Mouse (Mus musculus): ENCODE measurements around the gene Abcb11.

Abcb11 gene

DNA sequence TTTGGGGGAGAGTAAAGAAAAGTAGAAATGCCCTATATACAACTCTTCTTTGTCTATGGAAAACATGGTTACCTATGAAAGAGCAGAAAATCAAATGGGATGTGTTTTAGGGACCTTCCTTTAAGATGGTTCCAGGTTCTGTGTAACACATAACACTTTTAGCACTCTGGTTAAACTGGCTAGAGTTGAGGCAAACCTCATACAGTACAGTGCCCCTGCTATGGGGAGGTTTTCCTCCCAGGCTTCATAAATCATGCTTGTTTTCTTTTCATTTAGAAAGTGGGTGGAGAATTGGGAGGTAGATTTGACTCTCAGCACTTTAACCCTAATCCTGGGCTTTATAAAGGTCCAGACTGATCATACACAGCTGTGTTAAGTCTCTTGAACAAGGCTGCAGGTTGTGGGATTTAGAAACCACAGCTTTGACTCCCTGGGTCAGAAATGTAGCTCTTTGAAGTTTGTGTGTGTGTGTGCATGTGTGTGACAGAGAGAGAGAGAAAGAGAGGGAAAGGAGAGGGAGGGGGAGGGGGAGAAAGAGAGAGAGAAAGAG, 78.3 kb downstream of the Abcb11 start:
- DNase-seq = no peak

DNA sequence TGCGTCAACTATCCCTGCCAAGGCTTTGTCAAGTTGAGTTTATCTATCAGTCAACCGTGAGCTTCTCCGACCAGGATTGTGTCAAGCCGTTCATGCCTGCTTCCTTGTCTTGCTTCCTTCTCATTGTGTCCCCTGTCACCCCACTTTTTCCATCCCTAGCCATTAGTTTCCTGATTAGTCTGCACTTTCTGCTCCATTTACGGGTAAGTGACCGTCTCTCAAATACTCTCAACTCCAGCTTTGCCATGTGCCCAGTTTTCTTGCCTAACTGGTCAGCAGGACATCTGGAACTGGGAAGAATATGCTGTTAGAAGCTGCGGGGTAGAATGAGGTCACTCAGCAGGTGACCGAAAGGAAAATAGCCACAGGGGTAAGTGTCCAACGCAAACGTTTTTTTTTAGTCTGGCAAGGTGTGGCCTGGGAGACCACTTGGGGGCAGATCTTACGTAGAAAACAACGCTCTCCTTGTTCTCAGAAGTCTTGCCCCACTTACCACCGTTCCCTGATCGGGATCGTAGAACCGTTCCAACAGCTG, 94.1 kb downstream of the Abcb11 start:
- DNase-seq = peak; percentile 15

DNA sequence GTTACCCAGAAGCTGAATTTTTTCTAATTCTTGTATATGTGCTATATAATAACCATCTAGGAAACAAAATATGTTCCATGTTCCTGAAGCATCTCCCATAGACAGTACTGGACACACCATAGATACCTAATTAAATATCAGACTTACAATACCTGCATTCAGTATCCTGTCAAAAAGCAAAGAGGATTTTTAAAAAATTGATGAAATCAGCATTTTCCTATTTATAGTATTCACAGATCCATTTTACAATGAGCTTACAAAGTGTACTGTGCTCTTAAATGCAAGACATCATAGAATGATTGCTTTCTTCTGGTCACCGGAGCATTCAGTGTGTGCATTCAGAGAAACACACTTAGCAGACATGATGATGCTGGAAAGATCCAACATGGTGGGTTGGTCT, 95.3 kb downstream of the Abcb11 start:
- no peak for DNase-seq

DNA sequence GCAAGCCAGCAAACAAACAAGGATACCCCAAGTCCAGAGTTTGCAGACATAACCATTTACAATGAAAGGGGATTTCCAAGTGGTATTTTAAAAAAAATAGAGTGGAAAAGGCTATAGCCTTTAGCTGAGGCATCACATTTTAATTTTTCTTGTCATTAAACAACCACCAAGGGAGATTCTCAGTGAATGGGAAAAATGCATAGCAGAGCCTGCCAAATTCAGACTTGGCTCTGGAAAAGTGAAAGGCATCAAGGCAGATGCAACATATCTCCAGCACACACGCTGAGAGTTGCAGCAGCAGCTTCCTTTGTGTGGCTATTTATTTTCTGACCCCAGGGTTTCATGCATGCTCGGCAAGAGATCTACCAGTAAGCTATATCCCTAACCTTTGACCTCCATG, 97.5 kb downstream of the Abcb11 start:
- no peak for DNase-seq

DNA sequence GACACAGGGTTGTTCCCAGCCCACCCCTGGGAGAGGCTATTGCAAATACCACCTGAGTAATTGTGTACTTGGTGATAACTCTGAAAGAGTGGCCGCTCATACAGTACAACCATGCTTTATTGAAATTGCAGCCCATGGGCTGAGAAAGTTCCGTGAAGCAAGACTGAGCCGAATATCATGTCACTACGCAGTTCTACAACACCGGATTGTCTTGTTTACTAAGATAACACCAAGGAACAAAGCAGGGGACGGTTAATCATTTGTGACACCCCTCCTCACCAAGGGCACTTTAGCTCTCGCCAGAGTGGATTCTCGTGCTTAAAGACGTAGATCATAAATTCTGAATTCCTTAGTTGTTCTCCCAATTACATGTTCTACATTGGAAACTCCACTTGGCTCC, 103.1 kb downstream of the Abcb11 start:
- DNase-seq = no peak

DNA sequence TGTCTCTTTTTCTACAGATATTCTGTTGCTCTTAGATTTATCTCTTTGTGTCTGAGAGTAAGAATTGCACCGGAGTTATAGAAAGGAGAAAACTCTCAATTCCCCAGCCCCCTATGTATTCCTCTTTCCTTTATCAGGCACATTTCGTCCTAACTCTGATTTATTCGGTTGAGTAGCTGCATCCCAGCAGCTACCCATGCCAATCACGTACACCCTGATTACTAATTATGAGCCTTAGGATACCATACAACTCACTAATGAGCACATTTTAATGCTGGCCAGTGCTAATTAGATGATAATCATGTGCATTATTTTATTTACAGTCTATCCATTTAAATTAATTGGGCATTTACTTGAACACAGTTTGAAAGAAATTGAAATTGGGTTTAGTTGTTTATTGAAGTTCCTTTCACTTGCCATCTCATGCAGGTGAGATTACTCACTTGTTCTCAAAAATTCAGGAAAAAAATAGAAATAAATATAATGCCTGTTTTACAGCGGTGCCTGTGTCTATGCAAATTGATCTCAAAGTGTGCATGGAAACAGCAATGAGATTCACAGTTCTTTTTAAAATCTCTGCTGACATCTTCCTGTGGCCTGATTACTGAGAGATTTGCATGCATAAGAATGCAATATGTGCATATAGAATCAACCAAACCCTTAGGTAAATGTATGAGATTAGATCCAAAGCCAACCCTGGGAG, 107.3 kb downstream of the Abcb11 start:
- DNase-seq = no peak

DNA sequence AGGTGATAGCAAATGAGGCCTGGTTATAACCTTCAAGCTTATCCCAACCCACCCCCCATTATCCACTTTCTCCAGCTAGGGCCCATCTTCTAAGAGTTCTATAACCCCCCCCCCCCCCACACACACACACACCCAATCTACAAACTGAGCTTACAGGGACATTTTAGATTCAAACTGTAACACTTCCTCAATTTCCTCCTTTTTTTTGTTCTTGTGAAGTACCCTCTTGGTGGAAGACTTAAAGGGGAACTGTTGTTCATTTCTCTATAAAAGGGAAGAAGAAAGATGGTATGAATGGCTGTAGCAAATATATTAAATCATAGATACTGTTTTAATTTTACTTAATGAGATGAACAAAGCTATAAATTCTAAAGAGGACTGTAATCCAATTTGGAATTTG, 110.3 kb downstream of the Abcb11 start:
- DNase-seq = no peak

DNA sequence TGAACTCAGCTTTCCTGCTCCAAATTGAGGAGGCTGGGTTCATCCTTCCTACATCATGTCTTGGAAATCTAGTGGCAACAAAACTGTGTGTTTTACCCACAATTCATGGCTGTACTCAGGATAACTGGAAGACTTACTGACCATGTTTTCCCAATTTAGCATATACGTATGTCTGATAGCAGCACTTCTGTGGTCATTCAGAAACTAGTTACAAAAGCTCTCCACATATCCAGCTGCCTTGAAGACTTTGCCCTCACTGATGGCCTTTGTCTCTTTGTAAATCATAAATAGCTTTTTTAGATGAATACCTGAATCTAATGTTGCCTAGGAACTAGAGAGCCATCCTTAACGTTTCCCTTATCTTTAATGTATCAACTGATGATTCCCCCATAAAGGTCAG, 112.3 kb downstream of the Abcb11 start:
- no peak for DNase-seq

DNA sequence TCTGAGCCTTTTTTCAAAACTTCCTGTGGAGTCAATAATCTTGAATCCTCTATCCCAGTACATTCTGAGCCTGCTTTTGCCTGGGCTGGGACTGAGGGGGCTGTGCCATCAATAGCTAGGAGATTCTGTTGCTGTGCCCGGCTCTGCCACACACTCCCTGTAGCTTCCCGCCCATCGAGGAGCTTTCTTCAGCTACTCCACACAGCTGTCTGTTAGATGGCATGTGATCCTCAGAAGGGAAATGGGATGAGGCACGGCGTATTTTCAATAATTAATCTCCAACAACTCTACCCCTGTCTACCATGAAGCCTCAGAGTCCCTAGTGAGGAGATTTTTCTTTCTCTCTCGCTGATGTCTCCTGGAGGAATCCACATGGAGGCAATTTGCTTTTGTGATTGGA, 113.8 kb downstream of the Abcb11 start:
- no peak for DNase-seq

DNA sequence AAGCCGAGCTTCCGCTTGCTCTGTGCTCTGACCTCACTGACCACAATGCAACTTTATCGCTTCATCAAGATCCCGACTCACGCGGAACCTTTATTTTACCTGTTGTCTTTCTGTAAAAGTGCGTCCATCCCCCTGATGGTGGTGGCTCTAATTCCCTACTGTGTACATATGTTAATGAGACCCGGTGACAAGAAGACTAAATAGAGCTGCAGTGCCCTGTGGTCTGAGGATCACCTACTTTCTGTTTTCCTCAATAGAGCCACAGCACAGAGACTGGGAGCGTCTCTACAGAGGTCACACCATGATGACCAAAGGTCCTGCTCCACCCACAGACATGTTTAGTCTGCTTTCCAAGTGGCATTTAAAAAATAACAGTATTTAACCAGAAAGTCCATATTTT, 115.5 kb downstream of the Abcb11 start:
- DNase-seq = no peak

DNA sequence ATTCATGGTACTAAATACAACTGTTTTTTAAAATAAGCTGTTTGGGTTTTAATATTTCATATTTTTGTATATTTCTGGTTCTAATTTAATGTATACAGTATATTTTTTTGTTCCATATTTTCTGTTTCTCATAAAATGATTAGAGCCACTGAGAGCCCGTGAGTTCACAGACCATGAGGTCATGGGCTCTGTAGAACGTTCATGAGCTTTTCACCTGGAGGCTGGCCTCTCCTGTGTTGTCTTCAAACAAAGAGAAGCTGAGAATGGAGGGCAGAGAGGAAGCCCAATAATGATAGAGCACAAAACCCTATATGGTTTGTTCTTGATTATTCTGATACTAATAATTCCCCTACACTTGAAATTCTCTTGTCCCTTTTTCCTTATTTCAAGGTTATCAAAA, 117.7 kb downstream of the Abcb11 start:
- DNase-seq = no peak

DNA sequence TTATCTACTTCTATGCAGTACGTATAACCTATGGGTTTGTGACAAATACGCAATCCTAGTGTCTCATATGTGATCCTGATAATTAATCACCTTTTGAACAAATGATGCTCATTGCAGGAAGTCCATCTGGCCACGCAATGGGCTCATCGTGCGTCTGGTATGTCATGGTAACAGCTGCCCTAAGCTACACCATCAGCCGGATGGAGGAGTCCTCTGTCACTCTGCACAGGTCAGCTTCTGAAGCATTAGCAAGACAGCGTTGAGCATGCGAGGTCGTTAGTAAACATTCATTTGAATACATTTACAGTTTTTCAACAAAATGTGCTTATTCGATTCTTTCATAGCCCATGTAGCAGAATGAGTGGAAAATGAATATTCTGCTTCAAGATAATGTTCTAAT, 119.6 kb downstream of the Abcb11 start:
- DNase-seq = no peak

DNA sequence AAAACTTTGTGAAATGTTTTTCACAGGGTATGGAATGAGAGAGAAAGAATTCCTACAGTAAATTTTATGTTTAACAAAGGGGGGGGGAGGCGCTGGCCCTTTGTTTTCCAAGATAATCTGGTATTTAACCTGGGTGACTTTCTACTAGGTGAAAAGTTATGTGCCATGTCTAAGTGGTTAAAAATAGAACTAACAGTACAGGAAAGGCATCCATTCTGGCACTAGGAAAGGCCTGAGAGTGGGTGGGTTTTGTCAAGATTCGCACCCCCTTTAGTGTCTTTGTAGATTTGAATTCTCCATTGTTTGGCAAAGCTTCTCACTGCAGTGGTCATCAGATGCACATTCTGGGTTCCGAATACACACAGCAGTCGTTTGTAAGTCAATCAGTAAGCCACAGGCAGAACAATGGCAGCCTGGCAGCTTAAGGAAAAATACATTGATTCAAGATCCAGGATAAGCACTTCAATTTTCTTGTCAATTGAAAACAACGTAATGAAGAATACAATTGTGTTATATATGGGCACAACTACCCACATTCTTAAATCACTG, 120.5 kb downstream of the Abcb11 start:
- DNase-seq = no peak

DNA sequence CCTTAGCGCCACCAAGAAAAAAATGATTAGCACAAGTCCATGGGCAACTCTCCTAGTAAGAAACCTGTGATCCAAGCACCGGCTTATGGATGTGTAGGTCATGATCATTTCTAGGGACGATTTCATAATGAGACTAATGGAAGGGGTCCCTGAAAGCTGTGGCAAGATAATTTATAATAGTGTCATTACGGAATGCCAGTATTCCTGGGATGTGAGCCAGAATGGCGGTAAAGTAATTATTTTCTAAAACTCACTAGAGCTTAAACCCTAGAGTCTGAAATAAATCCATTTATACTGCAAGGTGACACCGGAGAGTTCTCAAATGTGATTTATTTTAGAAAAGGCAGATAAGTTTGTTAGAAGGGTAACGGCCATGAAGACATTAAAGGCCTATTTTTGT, 127.2 kb downstream of the Abcb11 start:
- DNase-seq = no peak

DNA sequence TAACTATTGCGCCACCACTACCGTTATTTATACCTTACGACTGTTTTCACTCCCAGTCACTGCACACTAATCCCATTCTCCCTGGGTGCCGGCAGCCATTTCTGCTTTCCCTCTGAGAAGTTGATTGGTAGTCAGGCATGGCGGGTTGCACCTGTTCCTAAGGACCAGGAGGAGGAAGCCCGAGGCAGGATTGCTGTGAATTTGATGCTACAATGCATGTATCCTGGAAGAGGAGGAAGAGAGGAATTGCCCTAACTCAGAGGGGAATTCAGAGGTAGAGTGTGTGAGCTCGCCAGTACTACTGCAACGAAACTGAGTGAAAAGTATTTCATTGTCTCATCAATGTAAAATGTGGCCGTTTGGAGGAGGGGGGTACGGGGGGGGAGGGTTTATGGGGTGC, 129.8 kb downstream of the Abcb11 start:
- DNase-seq = no peak

DNA sequence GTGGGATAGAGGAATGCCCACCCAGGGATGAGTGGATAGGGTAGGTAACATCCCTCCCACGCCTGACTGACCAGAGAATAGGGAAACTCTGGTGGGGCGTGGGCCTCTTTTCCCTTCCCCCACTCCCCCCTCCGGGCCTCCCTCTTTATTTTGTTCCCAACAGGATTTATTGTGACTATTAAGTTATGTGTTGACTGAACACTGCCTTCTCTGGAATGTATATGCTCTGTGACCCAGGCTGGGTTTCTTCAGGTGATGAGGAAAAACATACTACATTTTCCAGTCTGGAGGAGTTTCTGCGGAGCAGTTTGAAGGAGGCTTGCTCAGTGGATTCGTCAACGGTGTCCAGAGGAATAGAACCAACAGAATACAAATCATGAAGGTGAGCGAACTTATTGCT, 131.6 kb downstream of the Abcb11 start, which contains the start of gene G6pc2:
G6pc2 (plus strand) TSS at position 301 of the 400 bp plus-strand sequence.
- no peak for DNase-seq

DNA sequence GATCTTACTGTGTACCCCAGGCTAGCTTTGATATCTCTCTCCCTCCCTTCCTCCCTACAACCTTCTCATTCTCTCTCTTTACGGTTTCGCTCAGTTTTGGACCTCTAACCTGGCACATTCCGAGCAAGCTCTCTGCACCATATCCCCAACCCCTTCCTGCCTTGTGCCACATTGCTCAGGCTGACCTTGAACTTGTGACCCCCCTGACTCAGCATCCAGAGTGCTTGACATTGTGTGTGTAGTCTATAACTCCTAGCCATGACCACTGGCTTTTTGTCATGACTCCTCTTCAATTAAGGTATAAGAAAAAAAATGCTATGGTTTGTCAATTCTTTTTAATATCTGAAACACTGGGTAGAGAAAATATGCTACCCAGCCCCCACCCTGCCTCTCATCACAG, 132.7 kb downstream of the Abcb11 start:
- no peak for DNase-seq

DNA sequence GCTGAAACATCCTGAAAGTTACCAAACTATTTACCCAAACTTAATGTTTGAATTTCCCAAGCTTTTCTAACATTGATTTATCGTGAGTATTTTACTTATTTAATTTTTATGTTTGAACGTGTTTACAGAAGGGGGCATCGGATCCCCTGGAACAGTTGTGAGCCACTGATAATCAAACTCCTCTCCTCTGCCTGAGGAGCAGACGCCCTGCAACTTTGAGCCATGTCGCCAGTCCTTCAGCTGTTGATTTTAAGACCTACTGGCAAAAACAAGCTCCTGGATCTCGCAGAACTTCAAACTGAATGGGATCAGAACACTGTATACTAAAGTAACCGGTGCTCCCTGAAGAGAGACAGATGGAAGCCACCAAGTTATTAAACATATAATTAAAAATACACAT, 135.9 kb downstream of the Abcb11 start:
- DNase-seq = no peak

DNA sequence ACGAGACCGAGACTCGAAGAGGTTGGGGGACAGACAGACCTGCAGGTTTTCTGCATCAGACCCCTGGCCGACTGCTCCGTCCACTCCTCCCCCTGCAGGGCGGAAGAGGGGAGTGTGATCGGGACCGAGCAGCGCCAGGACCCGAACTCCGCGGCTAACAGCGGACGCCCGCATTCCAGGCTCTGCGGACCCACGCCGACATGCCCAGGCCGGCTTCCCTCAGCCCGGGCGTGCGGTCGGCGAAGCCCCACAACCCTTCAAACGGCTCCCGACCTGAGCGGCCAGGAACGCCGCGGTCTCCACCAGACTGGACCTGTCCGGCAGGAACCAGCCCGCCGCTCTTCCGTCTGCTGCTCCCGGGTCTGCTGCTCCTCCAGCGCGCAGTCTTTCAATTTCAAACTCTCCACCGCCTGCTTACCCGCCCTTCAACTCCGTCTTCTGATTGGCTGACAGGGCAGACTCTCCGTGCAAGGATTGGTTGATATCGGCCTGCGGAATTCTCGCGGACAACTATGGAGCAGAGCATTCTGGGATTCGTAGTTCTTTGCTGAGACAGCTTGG, 136.5 kb downstream of the Abcb11 start, which contains the start of gene Spc25:
Spc25 (minus strand) TSS at position 404 of the 561 bp plus-strand sequence.
- DNase-seq = peak; percentile 88

DNA sequence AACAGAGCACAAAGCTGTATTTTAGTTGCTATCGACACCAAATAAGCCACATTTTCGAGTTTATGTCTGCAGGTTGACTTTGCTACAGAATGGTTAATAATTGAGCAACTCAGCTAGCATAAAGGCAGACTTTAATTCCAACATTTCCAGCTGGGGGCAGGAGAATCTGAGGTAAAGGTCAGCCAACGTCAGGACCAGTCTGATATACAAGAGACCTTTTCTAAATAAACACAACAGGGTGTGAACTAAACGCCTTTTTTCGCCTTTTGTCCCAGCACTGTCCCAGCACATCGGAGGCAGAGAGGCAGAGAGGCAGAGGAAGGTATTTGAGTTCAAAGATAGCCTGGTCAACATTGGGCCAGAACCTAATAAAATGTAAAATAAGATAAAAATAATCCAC, 137.2 kb downstream of the Abcb11 start:
- DNase-seq = no peak

DNA sequence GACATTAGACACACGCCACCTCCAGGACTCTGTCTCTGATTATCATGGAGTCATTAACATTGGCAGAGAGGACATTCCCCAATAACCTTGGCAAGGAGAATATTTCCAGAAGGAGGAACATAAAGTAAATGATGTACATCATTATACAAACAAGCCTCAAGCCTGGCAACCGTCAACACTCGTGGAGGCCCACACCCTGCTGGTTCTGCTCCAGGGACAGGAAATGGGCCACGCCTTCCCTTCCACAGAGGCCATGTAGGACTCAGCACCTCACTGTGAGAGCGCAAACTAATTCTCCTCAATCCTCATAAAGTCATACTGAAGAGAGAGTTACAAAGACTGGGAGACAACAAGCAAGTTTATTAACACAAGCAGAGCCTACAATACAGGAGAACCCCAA, 148.9 kb downstream of the Abcb11 start:
- DNase-seq = no peak

DNA sequence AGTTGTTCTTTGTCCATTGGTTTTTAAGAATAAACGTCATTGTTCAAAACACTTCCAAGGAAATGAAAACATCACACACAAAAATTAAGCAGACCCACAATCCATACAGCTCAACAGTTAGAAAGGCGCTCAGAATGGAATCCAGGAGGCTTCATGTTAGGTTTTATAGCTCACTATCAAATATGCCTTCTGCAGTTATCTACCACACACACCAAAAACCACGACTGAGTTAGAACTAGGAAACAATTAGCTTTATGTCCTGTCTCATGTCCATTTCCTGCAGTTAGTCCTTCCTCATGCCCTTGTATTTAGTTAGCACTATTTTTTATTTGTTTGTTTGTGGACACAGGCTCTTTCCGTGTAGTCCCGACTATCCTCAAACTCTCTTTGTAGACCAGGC, 151.4 kb downstream of the Abcb11 start:
- no peak for DNase-seq

DNA sequence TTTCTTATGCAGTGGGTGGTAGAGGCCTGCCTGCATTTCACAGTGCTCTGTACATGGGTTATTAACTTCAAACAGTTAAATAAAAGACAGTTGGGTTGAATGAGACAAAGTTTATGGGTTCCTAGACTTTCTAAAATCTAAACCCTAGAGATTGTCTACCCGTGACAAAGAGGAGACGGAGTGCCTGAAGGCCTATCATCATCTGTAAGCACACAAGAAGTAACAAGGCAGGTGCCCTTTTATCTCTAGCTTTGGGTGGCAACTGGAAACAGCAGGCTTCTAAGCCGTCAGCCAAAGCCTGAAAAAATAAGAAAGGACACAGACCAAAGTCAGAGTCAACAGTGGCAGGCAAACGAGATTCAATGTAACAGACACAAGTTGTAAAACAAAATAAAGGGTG, 153.2 kb downstream of the Abcb11 start:
- DNase-seq = no peak

DNA sequence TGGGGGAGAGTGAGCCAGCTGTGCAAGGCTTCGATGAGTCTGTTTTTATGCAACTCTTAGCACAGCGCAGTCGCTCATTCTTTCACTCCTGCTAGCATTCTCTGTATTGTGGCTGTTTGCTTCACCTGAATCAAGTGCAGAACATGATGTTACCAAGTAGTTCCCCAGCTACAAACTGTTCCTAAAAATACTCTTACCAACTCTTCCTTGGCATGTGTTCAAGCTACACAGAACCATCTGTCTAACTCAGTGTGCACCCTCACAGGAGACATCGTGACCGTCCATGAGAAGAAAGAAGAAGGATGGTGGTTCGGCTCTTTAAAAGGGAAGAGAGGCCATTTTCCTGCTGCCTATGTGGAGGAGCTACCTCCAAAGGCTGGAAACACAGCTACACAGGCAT, 153.7 kb downstream of the Abcb11 start:
- DNase-seq = no peak
